Mouse (Mus musculus) liver, adult 2 months (tissue): ENCODE data around the gene Ndrg3. TPM values are rescaled to one million over a fixed set of nuclear protein-coding genes. Genes with fewer than 3 reads are reported as not detected.

ENCODE experiments used
- DNase-seq: peaks from one replicate; pipeline ENCODE4 v3.0.0-alpha.2; 2011; ENCODE audit warnings: low read depth, low spot score; ENCODE audit errors: extremely low read depth
- H3K27ac ChIP-seq: fragments of 200-500 bp; replicated peaks from 2 replicates; pipeline ENCODE4 v1.5.1; 2012; ENCODE audit warnings: low read depth, mild to moderate bottlenecking, control low read depth, inconsistent platforms, low read length; ENCODE audit not compliant: insufficient read depth
- H3K27me3 ChIP-seq: fragments of 200-500 bp; 2 replicates; pipeline ENCODE4 v1.6.1; 2012; ENCODE audit warnings: mild to moderate bottlenecking, moderate library complexity, low read length, inconsistent platforms; ENCODE audit not compliant: control insufficient read depth, insufficient read depth
- H3K36me3 ChIP-seq: fragments of 200-500 bp; 2 replicates; pipeline ENCODE4 v1.6.1; 2012; ENCODE audit warnings: low read length, inconsistent platforms; ENCODE audit not compliant: control insufficient read depth, insufficient read depth
- H3K4me1 ChIP-seq: fragments of 200-500 bp; 2 replicates; pipeline ENCODE4 v1.6.1; 2011; ENCODE audit warnings: low read length; ENCODE audit not compliant: control insufficient read depth, insufficient read depth
- H3K4me3 ChIP-seq: fragments of 200-500 bp; 2 replicates; pipeline ENCODE4 v1.5.1; 2011; ENCODE audit warnings: low read depth, mild to moderate bottlenecking, control low read depth, low read length, moderate library complexity; ENCODE audit not compliant: insufficient read depth
- H3K79me2 ChIP-seq: fragments of 200-500 bp; 2 replicates; pipeline ENCODE4 v1.6.1; 2012; ENCODE audit warnings: inconsistent platforms, mild to moderate bottlenecking, low read length, moderate library complexity; ENCODE audit not compliant: control insufficient read depth, insufficient read depth
- H3K9ac ChIP-seq: fragments of 200-500 bp; 2 replicates; pipeline ENCODE4 v1.6.1; 2012; ENCODE audit warnings: low read depth, mild to moderate bottlenecking, control low read depth, inconsistent platforms, low read length
- CTCF ChIP-seq: fragments of 200-500 bp; IDR thresholded peaks from 2 replicates; pipeline ENCODE4 v1.5.1; 2011; ENCODE audit warnings: low read depth, low read length, control low read depth
- POLR2A ChIP-seq: fragments of 200-500 bp; IDR thresholded peaks from 2 replicates; pipeline ENCODE4 v1.6.1; 2011; ENCODE audit warnings: low read length, control low read depth; ENCODE audit not compliant: insufficient read depth; ENCODE audit errors: extremely low read depth
- WGBS: fragments of 180-500 bp; shearing (Covaris S2); methylation state at CpG from one replicate; pipeline ENCODE4 v1.1.7; 2018; 5-methylcytosine and 5-hydroxymethylcytosine counted together
- polyA plus RNA-seq: library from polyadenylated mRNA; depleted of rRNA; stranded (reverse); fragments of >200 nt; gene quantifications from 2 replicates; pipeline ENCODE4 v1.2.3, GENCODE M21; 2012
- total RNA-seq: library from RNA; depleted of rRNA; stranded (reverse); fragments of >200 nt; gene quantifications from 2 replicates; pipeline ENCODE4 v1.2.3, GENCODE M21; 2014

The Ndrg3 gene
- total and polyA plus RNA-seq, 2 experiments, result 9.1 to 20.8 TPM

DNA sequence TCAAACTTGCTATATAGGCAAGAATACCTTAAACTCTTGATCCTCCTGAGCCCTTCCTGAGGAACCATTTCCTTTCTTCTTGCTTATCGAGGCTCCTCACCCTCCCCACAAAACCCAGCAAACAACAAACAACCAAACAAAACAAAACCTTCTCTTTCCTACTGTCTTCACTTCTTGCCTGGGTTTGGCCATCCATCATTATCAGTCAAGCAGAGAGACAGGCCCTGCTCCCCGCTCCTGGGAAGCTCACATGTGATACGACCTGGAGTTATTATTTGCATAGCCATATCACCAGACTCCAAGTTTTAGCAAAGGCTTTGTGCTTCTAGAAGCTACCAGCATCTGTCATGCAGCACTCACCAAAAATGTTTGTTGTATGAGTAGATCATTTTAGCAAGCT is 4.5 kb downstream of the Ndrg3 start:
- no peaks in the 10 kb centered on the region for H3K27me3 ChIP-seq
- TF ChIP-seq CTCF, result no peak
- TF ChIP-seq POLR2A, result no peak
- H3K9ac ChIP-seq, result no peak overlapping the region
- H3K4me3 ChIP-seq, result no peak overlapping the region
- peaks cover 14% of the 10 kb centered on the region; the same call in 1 of the 2 replicates for H3K79me2 ChIP-seq
- 59% methylated on average over 3 of the region's 3 CpGs for WGBS
- DNase-seq, result no peak
- no peaks in the 10 kb centered on the region for H3K36me3 ChIP-seq
- H3K27ac ChIP-seq, result no peak overlapping the region
- peaks cover 8% of the 10 kb centered on the region; the same call in 1 of the 2 replicates for H3K4me1 ChIP-seq

GRCm38 (mm10) chr2:156982864-156983263 is 9.0 kb downstream of the Ndrg3 start:
- WGBS, result 71% methylated on average over 2 of the region's 2 CpGs
- no peak for DNase-seq
- H3K4me1 ChIP-seq, result peaks cover 6% of the 10 kb centered on the region; the same call in 1 of the 2 replicates
- H3K36me3 ChIP-seq, result 0 out of 2 replicates have a peak, but pooled peaks cover 2% of the 10 kb centered on the region
- H3K4me3 ChIP-seq, result no peak overlapping the region
- H3K27me3 ChIP-seq, result no peaks in the 10 kb centered on the region
- H3K79me2 ChIP-seq, result peaks cover 13% of the 10 kb centered on the region; the same call in 1 of the 2 replicates
- H3K27ac ChIP-seq, result no peak overlapping the region
- TF ChIP-seq CTCF (no peak), POLR2A (no peak)
- H3K9ac ChIP-seq, result no peak overlapping the region

- 86% methylated on average over 4 of the region's 4 CpGs for WGBS
- Histone ChIP-seq H3K4me3 (no peak overlapping the region), H3K36me3 (peaks cover 6% of the 10 kb centered on the region; the same call in 1 of the 2 replicates), H3K4me1 (peaks cover 5% of the 10 kb centered on the region; the same call in 1 of the 2 replicates), H3K27ac (no peak overlapping the region), H3K9ac (no peak overlapping the region), H3K27me3 (no peaks in the 10 kb centered on the region), H3K79me2 (peaks cover 17% of the 10 kb centered on the region; the same call in 1 of the 2 replicates)
- TF ChIP-seq POLR2A (no peak), CTCF (no peak)
- DNase-seq, result no peak
These were observed 10.6 kb downstream of the Ndrg3 start for GRCm38 (mm10) chr2:156981291-156981690.

GRCm38 (mm10) chr2:156980059-156980458 is 11.8 kb downstream of the Ndrg3 start:
- Histone ChIP-seq H3K9ac (no peak overlapping the region), H3K79me2 (peaks cover 18% of the 10 kb centered on the region; the same call in 1 of the 2 replicates), H3K27ac (no peak overlapping the region), H3K36me3 (peaks cover 6% of the 10 kb centered on the region; the same call in 1 of the 2 replicates), H3K4me1 (peaks cover 5% of the 10 kb centered on the region; the same call in 1 of the 2 replicates), H3K27me3 (no peaks in the 10 kb centered on the region), H3K4me3 (no peak overlapping the region)
- TF ChIP-seq POLR2A, result no peak
- no peak for TF ChIP-seq CTCF
- no peak for DNase-seq
- WGBS, result 79% methylated on average over 2 of the region's 2 CpGs

DNA sequence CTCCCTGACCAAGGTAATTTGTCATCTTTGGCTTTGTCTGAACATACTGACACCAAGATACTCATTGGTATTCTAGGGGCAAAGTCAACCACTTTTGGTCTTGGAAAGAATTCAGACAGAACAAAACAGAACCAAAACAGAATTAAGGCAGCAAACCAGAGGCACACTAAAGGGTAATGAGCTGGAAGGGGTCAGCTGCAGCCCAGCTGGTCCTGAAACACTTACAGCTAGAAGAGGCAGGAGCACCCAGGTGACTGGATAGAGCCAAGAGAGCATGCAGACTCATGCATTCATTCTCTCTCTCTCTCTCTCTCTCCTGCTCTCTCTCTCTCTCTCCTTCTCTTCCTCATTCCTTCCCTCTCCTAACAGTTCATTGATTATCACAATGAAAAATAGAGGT is 15.1 kb downstream of the Ndrg3 start:
- TF ChIP-seq CTCF (no peak), POLR2A (no peak)

DNA sequence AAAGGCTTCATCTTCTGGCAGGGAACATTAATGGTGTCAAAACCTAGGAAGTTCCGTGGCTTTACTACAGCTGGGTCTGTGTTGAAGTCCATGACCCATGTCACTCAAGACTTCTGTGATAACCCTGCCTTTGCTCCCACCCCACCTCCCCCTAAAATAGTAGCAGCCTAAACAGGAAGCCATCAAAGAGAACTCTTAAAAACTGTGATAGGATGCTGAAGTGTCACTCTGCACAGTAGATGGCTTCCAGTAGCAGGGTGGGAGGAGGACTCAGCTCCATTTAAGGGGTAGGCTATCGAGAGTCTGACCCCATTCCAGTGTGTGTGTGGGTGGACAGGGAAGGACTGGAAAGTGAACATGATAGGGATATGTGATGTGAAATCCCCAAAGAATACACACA is 16.9 kb downstream of the Ndrg3 start:
- Histone ChIP-seq H3K36me3 (peaks cover 13% of the 10 kb centered on the region; the same call in 1 of the 2 replicates), H3K79me2 (peaks cover 25% of the 10 kb centered on the region; the same call in 1 of the 2 replicates), H3K4me1 (peaks cover 2% of the 10 kb centered on the region; the same call in 1 of the 2 replicates), H3K9ac (no peak overlapping the region), H3K4me3 (no peak overlapping the region), H3K27me3 (no peaks in the 10 kb centered on the region), H3K27ac (no peak overlapping the region)
- 76% methylated on average over 2 of the region's 2 CpGs for WGBS
- no peak for DNase-seq
- no peak for TF ChIP-seq CTCF

More for the DNA sequence above, 15.1 kb downstream of the Ndrg3 start:
- H3K36me3 ChIP-seq, result peaks cover 13% of the 10 kb centered on the region; the same call in 1 of the 2 replicates
- H3K9ac ChIP-seq, result no peak overlapping the region
- H3K79me2 ChIP-seq, result peaks cover 26% of the 10 kb centered on the region; the same call in 1 of the 2 replicates
- no peaks in the 10 kb centered on the region for H3K27me3 ChIP-seq
- no peak overlapping the region for H3K27ac ChIP-seq
- H3K4me3 ChIP-seq, result no peak overlapping the region
- peaks cover 2% of the 10 kb centered on the region; the same call in 1 of the 2 replicates for H3K4me1 ChIP-seq
- no peak for DNase-seq
